Mouse (Mus musculus): ENCODE data around the gene Gsdma3.

DNA sequence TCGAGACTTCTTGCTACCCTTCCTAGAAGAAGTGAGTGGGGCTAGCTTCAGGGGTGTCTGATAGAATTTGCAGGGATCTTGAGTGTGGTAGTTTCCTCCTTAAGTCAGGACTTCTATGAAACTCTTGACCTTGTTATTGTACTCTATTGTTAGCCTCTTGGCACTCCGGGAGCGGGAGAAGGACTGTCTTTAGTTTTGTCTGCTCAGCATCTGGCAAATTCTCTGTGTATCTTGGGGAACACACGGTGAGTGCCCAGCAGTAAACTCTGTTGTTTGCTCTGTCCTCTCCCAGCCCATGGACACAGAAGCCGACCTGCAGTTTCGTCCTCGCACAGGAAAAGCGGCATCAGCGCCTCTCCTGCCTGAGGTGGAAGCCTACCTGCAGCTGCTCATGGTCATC, 59.5 kb downstream of the Gsdma3 start:
- TF ChIP-seq CTCF (conservative IDR thresholded peaks at IDR 0.05; ENCODE audit: low read length) (no peak), POU5F1 (IDR thresholded peaks at IDR 0.05; ENCODE audit: borderline replicate concordance, low read length) (no peak)

Measured in E14TG2a.4 (cell line).